14 mouse cellular contexts compared by ENCODE assay signal in the genomic region with DNA sequence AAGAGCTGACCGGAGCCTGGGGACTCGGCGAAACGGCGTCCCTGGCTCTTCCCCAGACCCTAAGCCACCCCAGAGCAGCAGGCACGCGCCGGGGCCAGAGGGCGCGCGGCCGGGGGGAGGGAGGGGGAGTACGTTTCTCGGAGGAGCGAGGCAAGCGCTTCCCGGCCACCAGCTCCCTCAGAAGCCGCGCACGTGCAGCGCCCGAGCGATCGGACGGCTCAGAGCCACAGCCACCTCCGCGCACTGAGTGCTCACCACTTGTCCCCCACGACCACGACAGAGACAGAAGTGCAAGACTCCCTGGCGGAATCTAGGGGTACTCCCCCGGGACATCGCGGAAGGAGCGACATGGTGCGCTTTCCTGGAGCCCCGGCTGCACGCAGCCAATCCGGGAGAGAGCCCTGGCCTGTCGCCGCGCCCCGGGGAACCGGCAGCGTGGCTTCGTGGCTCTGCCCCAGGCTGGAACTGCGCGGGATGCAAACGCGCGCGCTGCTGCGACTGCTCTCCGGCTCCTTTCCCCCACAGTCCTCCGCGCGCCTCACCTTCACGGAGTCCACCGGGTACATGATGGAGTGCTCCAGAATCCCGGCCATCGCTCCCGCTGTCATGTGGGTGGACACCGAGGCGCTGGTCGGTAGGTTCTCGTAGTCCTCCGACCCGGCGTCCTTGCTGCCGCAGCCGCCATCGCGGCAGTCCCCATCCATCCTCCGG. TPM values are rescaled to one million over a fixed set of nuclear protein-coding genes. Genes with fewer than 3 reads are reported as not detected.
A peak's percentile ranks its signal among the peaks of the same experiment; 100 is the strongest.
DNase-seq lines count a peak whose midpoint lies in the region; ATAC-seq lines count a peak whose summit lies in the region.
"Not testable (repeated sequence)": the region's sequence is repeated elsewhere in the genome, so short reads cannot be mapped to it uniquely, and the experiment has no call there.
"Had no signal": no experiment of that assay in that cellular context is flagged by ENCODE, and none has a peak within 500 bp of the region (broad histone marks: within the 10 kb centered on the region; RNA-seq: fewer than 3 reads in every experiment).

No protein-coding gene starts in this region.

- WGBS in forebrain, embryonic 15.5 days, result no CpG with 5 or more reads among the region's 73 CpGs
- WGBS in heart, embryonic 16.5 days, result no CpG with 5 or more reads among the region's 73 CpGs
- no CpG with 5 or more reads among the region's 73 CpGs for WGBS in intestine, embryonic 14.5 days
- no CpG with 5 or more reads among the region's 73 CpGs for WGBS in limb, embryonic 13.5 days
- WGBS in neural tube, embryonic 11.5 days, result no CpG with 5 or more reads among the region's 73 CpGs

- H3K27me3 ChIP-seq in forebrain, embryonic 15.5 days; heart, embryonic 16.5 days (ENCODE audit: control insufficient read depth, insufficient read depth, low read length); intestine, embryonic 14.5 days (replicated peaks; ENCODE audit: control insufficient read depth, insufficient read depth, low read length); limb, embryonic 13.5 days; neural tube, embryonic 11.5 days (ENCODE audit: control insufficient read depth, insufficient read depth, low read length): not testable (repeated sequence)

- H3K27ac ChIP-seq in forebrain, embryonic 15.5 days (replicated peaks); heart, embryonic 16.5 days (ENCODE audit: low read length); intestine, embryonic 14.5 days (ENCODE audit: low read depth); limb, embryonic 13.5 days; neural tube, embryonic 11.5 days (ENCODE audit: low read depth, low read length): not testable (repeated sequence)

- not testable (repeated sequence) for H3K36me3 ChIP-seq in forebrain, embryonic 15.5 days; heart, embryonic 16.5 days (ENCODE audit: control insufficient read depth, insufficient read depth); intestine, embryonic 14.5 days (ENCODE audit: control insufficient read depth, insufficient read depth, low read length); limb, embryonic 13.5 days; neural tube, embryonic 11.5 days (ENCODE audit: control insufficient read depth, insufficient read depth, low read length)

- ATAC-seq in common myeloid progenitor, adult 5-6 weeks (replicated peaks; ENCODE audit: low read depth, poor library complexity, severe bottlenecking), result peak; percentile 24
- peak; percentile 73 for ATAC-seq in forebrain, embryonic 15.5 days (replicated peaks)
- ATAC-seq in heart, embryonic 16.5 days (replicated peaks; ENCODE audit: extremely low read depth, insufficient read depth, low FRiP score), result peak; percentile 49
- peak; percentile 76 for ATAC-seq in intestine, embryonic 14.5 days (replicated peaks; ENCODE audit: low FRiP score, low TSS enrichment, low read depth)
- peak; percentile 55; the same call in 1 of the 2 replicates for ATAC-seq in limb, embryonic 13.5 days (ENCODE audit: low FRiP score, low read depth)
- ATAC-seq in megakaryocyte, adult 5-6 weeks (ENCODE audit: poor library complexity, severe bottlenecking), result peak; percentile 11; the same call in 1 of the 2 replicates
- ATAC-seq in neural tube, embryonic 11.5 days (ENCODE audit: insufficient read depth, low FRiP score, low TSS enrichment), result peak; percentile 77

- H3K9me3 ChIP-seq in forebrain, embryonic 15.5 days; heart, embryonic 16.5 days (replicated peaks; ENCODE audit: control insufficient read depth, low read length); intestine, embryonic 14.5 days (ENCODE audit: control insufficient read depth, low read length); limb, embryonic 13.5 days; neural tube, embryonic 11.5 days (ENCODE audit: control insufficient read depth, low read length): not testable (repeated sequence)

- not testable (repeated sequence) for H3K4me2 ChIP-seq in forebrain, embryonic 15.5 days (replicated peaks); heart, embryonic 16.5 days (ENCODE audit: low read depth, low read length); intestine, embryonic 14.5 days (ENCODE audit: low read length); limb, embryonic 13.5 days (replicated peaks); neural tube, embryonic 11.5 days (ENCODE audit: low read depth)

- not testable (repeated sequence) for H3K4me1 ChIP-seq in forebrain, embryonic 15.5 days; heart, embryonic 16.5 days (ENCODE audit: control insufficient read depth, insufficient read depth, low read length); intestine, embryonic 14.5 days (replicated peaks; ENCODE audit: control insufficient read depth, insufficient read depth, low read length); limb, embryonic 13.5 days; neural tube, embryonic 11.5 days (ENCODE audit: control insufficient read depth, insufficient read depth, low read length)

- DNase-seq in intestine, embryonic 14.5 days (ENCODE audit: low spot score); neural tube, embryonic 11.5 days (ENCODE audit: low spot score): not testable (repeated sequence)

- not testable (repeated sequence) for H3K4me3 ChIP-seq in forebrain, embryonic 15.5 days; heart, embryonic 16.5 days (ENCODE audit: low read length); intestine, embryonic 14.5 days (ENCODE audit: low read depth, low read length); limb, embryonic 13.5 days; neural tube, embryonic 11.5 days (ENCODE audit: low read depth, low read length)

- H3K9ac ChIP-seq in forebrain, embryonic 15.5 days (replicated peaks); heart, embryonic 16.5 days (ENCODE audit: low read length); intestine, embryonic 14.5 days (ENCODE audit: low read length); limb, embryonic 13.5 days; neural tube, embryonic 11.5 days (ENCODE audit: low read length): not testable (repeated sequence)

RNA-seq across cellular contexts. Expression of gene Gm16867, which starts 0.6 kb away (rescaled TPM):
- 0.49 and 5.1 TPM in 2 replicates for total RNA-seq in common myeloid progenitor, adult 5-6 weeks (2017)
- polyA plus RNA-seq in forebrain, embryonic 15.5 days (2015; fragmentation: Nextera tagmentation; extraction: Ambion mirVana), result not detected in 2 replicates
- polyA plus RNA-seq in heart, embryonic 16.5 days (2015; fragmentation: Nextera tagmentation; extraction: Ambion mirVana), result not detected in 2 replicates
- polyA plus RNA-seq in intestine, embryonic 14.5 days (2014; fragmentation: Nextera tagmentation; extraction: Ambion mirVana), result 0.34 TPM in 1 of 2 replicates, not detected in the other
- polyA plus RNA-seq in limb, embryonic 13.5 days (2015; fragmentation: Nextera tagmentation; extraction: Ambion mirVana), result 0.18 TPM in 1 of 2 replicates, not detected in the other
- 2.5 and 3.4 TPM in 2 replicates for total RNA-seq in megakaryocyte, adult 5-6 weeks (2015)
- 1.2 and 1.6 TPM in 2 replicates for total RNA-seq in megakaryocyte, adult 5-6 weeks (2017)
- polyA plus RNA-seq in neural tube, embryonic 11.5 days (2014; fragmentation: Nextera tagmentation; extraction: Ambion mirVana), result not detected in 2 replicates
- total RNA-seq: ES-E14 had no signal

RNA-seq across cellular contexts. Expression of gene Gm27179, which starts 9.8 kb away (rescaled TPM):
- total RNA-seq in common myeloid progenitor, adult 5-6 weeks (2017), result 0.29 TPM in 1 of 2 replicates, not detected in the other
- not detected in 2 replicates for polyA plus RNA-seq in forebrain, embryonic 15.5 days (2015; fragmentation: Nextera tagmentation; extraction: Ambion mirVana)
- polyA plus RNA-seq in heart, embryonic 16.5 days (2015; fragmentation: Nextera tagmentation; extraction: Ambion mirVana), result not detected in 2 replicates
- not detected in 2 replicates for polyA plus RNA-seq in intestine, embryonic 14.5 days (2014; fragmentation: Nextera tagmentation; extraction: Ambion mirVana)
- not detected in 2 replicates for polyA plus RNA-seq in limb, embryonic 13.5 days (2015; fragmentation: Nextera tagmentation; extraction: Ambion mirVana)
- total RNA-seq in megakaryocyte, adult 5-6 weeks (2015), result not detected in 2 replicates
- total RNA-seq in megakaryocyte, adult 5-6 weeks (2017), result not detected in 2 replicates
- polyA plus RNA-seq in neural tube, embryonic 11.5 days (2014; fragmentation: Nextera tagmentation; extraction: Ambion mirVana), result not detected in 2 replicates
- total RNA-seq: adrenal gland, postnatal 10 days; ES-E14; gastrocnemius, adult 8-10 months; heart, adult 8-10 months; layer of hippocampus, postnatal 14 days; left cerebral cortex, postnatal 25 days; neutrophil, adult 5-6 weeks had no signal

RNA-seq across cellular contexts. Expression of gene Entpd4b, which starts 52.6 kb away (rescaled TPM):
- 11.1 and 16.2 TPM in 2 replicates for total RNA-seq in common myeloid progenitor, adult 5-6 weeks (2017)
- 9.4 and 9.7 TPM in 2 replicates for polyA plus RNA-seq in forebrain, embryonic 15.5 days (2015; fragmentation: Nextera tagmentation; extraction: Ambion mirVana)
- 18.4 and 19.4 TPM in 2 replicates for polyA plus RNA-seq in heart, embryonic 16.5 days (2015; fragmentation: Nextera tagmentation; extraction: Ambion mirVana)
- 18.9 and 19.2 TPM in 2 replicates for polyA plus RNA-seq in intestine, embryonic 14.5 days (2014; fragmentation: Nextera tagmentation; extraction: Ambion mirVana)
- polyA plus RNA-seq in limb, embryonic 13.5 days (2015; fragmentation: Nextera tagmentation; extraction: Ambion mirVana), result 14.3 and 14.7 TPM in 2 replicates
- total RNA-seq in megakaryocyte, adult 5-6 weeks (2015), result 2.1 and 2.5 TPM in 2 replicates
- total RNA-seq in megakaryocyte, adult 5-6 weeks (2017), result 1.1 and 2.5 TPM in 2 replicates
- polyA plus RNA-seq in neural tube, embryonic 11.5 days (2014; fragmentation: Nextera tagmentation; extraction: Ambion mirVana), result 9.1 and 10.4 TPM in 2 replicates

Comparison
In these comparisons a context has a peak if more than half of its experiments do, and no peak if none do; other contexts are left out.
1. ATAC-seq: peak in every context shown above with its lines; median percentile 77 in neural tube, embryonic 11.5 days; 76 in intestine, embryonic 14.5 days; 73 in forebrain, embryonic 15.5 days; 55 in limb, embryonic 13.5 days; 49 in heart, embryonic 16.5 days; 24 in common myeloid progenitor, adult 5-6 weeks; 11 in megakaryocyte, adult 5-6 weeks.